Comparison of ENCODE assay signal across 9 mouse cellular contexts in the genomic region with DNA sequence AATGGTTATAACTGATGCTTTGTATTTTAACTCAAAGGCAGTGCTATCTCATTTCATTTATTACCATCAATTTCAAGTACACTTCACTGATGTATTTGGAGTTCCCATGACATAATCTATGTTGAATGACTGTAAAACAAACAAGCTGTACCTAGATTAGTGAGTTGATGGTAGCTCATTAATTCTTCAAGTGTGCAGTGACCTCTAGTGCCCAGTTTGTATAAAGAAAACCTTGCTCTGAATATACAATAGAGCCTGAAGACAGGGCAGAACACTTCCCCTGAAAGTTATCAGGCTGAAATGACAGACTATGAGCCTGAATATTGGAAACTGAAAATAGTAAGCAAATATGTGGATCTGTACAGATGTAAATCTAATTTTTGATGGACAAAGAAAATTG.
DNase-seq lines count a peak whose midpoint lies in the region; ATAC-seq lines count a peak whose summit lies in the region.
"Had no signal": no experiment of that assay in that cellular context is flagged by ENCODE, and none has a peak within 500 bp of the region (broad histone marks: within the 10 kb centered on the region; RNA-seq: fewer than 3 reads in every experiment).

No protein-coding gene starts in this region.

- no peaks in the 10 kb centered on the region for H3K4me1 ChIP-seq in neural tube, embryonic 11.5 days (ENCODE audit: control insufficient read depth, insufficient read depth, low read length)
- H3K4me1 ChIP-seq in forebrain, embryonic 16.5 days (replicated peaks; ENCODE audit: control insufficient read depth, insufficient read depth, low read length), result no peaks in the 10 kb centered on the region

- intact Hi-C loops in left cerebral cortex, postnatal 4 days (cut with DNase I), result loop anchor here (5.0 kb wide), 1 partner anchor 326 kb away; no protein-coding TSS in a partner anchor

- peak; percentile 14 for DNase-seq in adrenal gland, postnatal 14 days
- DNase-seq in adrenal gland, adult 8-10 months, result no peak
- DNase-seq in neural tube, embryonic 11.5 days (ENCODE audit: low spot score), result no peak
- DNase-seq in neural tube, embryonic 10.5 days (ENCODE audit: extremely low spot score, low spot score), result no peak
- DNase-seq in left cerebral cortex, postnatal 4 days, result peak; percentile 4
- DNase-seq in retina, postnatal 1 day, result peak; percentile 67
- DNase-seq in right cerebral cortex, postnatal 36 days (ENCODE audit: low spot score in 2 of 2), result no peak

- H3K9me3 ChIP-seq in neural tube, embryonic 11.5 days (ENCODE audit: control insufficient read depth, low read length), result no peaks in the 10 kb centered on the region
- no peaks in the 10 kb centered on the region for H3K9me3 ChIP-seq in forebrain, embryonic 16.5 days (ENCODE audit: control insufficient read depth, low read length)

- H3K36me3 ChIP-seq in neural tube, embryonic 11.5 days (ENCODE audit: control insufficient read depth, insufficient read depth, low read length), result no peaks in the 10 kb centered on the region
- no peaks in the 10 kb centered on the region for H3K36me3 ChIP-seq in forebrain, embryonic 16.5 days (ENCODE audit: control insufficient read depth, insufficient read depth)

- H3K9ac ChIP-seq in neural tube, embryonic 11.5 days (ENCODE audit: low read length), result no peak overlapping the region
- H3K9ac ChIP-seq in forebrain, embryonic 16.5 days (replicated peaks; ENCODE audit: low read depth, low read length), result no peak overlapping the region

- no peak overlapping the region for H3K4me3 ChIP-seq in neural tube, embryonic 11.5 days (ENCODE audit: low read depth, low read length)
- no peak overlapping the region for H3K4me3 ChIP-seq in forebrain, embryonic 16.5 days (replicated peaks; ENCODE audit: low read length)
- H3K4me3 ChIP-seq: myocyte had no signal

- H3K4me2 ChIP-seq in neural tube, embryonic 11.5 days (ENCODE audit: low read depth), result no peak overlapping the region
- no peak overlapping the region for H3K4me2 ChIP-seq in forebrain, embryonic 16.5 days (ENCODE audit: low read length)

- ATAC-seq in neural tube, embryonic 11.5 days (ENCODE audit: insufficient read depth, low FRiP score, low TSS enrichment), result peak; percentile 67; the same call in 1 of the 2 replicates
- ATAC-seq in forebrain, embryonic 16.5 days, result peak; percentile 88

- H3K27me3 ChIP-seq in neural tube, embryonic 11.5 days (ENCODE audit: control insufficient read depth, insufficient read depth, low read length), result no peaks in the 10 kb centered on the region
- H3K27me3 ChIP-seq in forebrain, embryonic 16.5 days (replicated peaks; ENCODE audit: control insufficient read depth, insufficient read depth, low read length), result no peaks in the 10 kb centered on the region

- H3K27ac ChIP-seq in neural tube, embryonic 11.5 days (ENCODE audit: low read depth, low read length), result no peak overlapping the region
- H3K27ac ChIP-seq in forebrain, embryonic 16.5 days (ENCODE audit: low read length), result no peak overlapping the region

Comparison
In these comparisons a context has a peak if more than half of its experiments do, and no peak if none do; other contexts are left out.
1. DNase-seq: peak in adrenal gland, postnatal 14 days (single experiment), left cerebral cortex, postnatal 4 days (single experiment) and retina, postnatal 1 day (single experiment); none in adrenal gland, adult 8-10 months (single experiment), neural tube, embryonic 11.5 days (single experiment), neural tube, embryonic 10.5 days (single experiment) and right cerebral cortex, postnatal 36 days (0 of 2).